Mouse (Mus musculus) liver, embryonic 15.5 days (tissue): Measurements from ENCODE around the gene Gpr65. TPM values are rescaled to one million over a fixed set of nuclear protein-coding genes. Genes with fewer than 3 reads are reported as not detected.

ENCODE experiments used
- ATAC-seq: fragments of 200-750 bp; cut with Nextera tagmentation; 2 replicates; pipeline ENCODE4 v1.8.0; 2017; ENCODE audit warnings: moderate number of reproducible peaks, mild to moderate bottlenecking, moderate library complexity; ENCODE audit not compliant: insufficient read depth
- H3K27ac ChIP-seq: fragments of 300-500 bp; sonication (generic); replicated peaks from 2 replicates; pipeline ENCODE4 v1.5.1; 2015; ENCODE audit warnings: mild to moderate bottlenecking, inconsistent platforms
- H3K27me3 ChIP-seq: fragments of 300-500 bp; sonication (generic); 2 replicates; pipeline ENCODE4 v1.6.1; 2015; ENCODE audit warnings: mild to moderate bottlenecking, inconsistent platforms
- H3K36me3 ChIP-seq: fragments of 300-500 bp; sonication (generic); replicated peaks from 2 replicates; pipeline ENCODE4 v1.6.1; 2015; ENCODE audit warnings: moderate library complexity, mild to moderate bottlenecking, inconsistent platforms
- H3K4me1 ChIP-seq: fragments of 300-500 bp; sonication (generic); replicated peaks from 2 replicates; pipeline ENCODE4 v1.6.1; 2015; ENCODE audit warnings: inconsistent platforms
- H3K4me2 ChIP-seq: fragments of 300-500 bp; sonication (generic); 2 replicates; pipeline ENCODE4 v1.6.1; 2015; ENCODE audit warnings: moderate library complexity, mild to moderate bottlenecking, inconsistent platforms
- H3K4me3 ChIP-seq: fragments of 300-500 bp; sonication (generic); replicated peaks from 2 replicates; pipeline ENCODE4 v1.5.1; 2015; ENCODE audit warnings: mild to moderate bottlenecking, inconsistent platforms
- H3K9ac ChIP-seq: fragments of 300-500 bp; sonication (generic); 2 replicates; pipeline ENCODE4 v1.6.1; 2015; ENCODE audit warnings: moderate library complexity, mild to moderate bottlenecking, inconsistent platforms
- H3K9me3 ChIP-seq: fragments of 300-500 bp; sonication (generic); replicated peaks from 2 replicates; pipeline ENCODE4 v1.6.1; 2016; ENCODE audit warnings: inconsistent platforms
- WGBS: fragments of 180-500 bp; shearing (Covaris S2); methylation state at CpG from one replicate; pipeline ENCODE4 v1.1.7; 2015; ENCODE audit warnings: mixed read lengths; ENCODE audit not compliant: insufficient replicate concordance; 5-methylcytosine and 5-hydroxymethylcytosine counted together
- polyA plus RNA-seq: library from polyadenylated mRNA; unstranded; fragments of >200 nt; fragmentation: Nextera tagmentation; extraction: Ambion mirVana; gene quantifications from 2 replicates; pipeline ENCODE4 v1.2.1, GENCODE M21; 2015

Gpr65 gene
- polyA plus RNA-seq, 1 experiment from 2014 or later: 3.3 TPM

DNA sequence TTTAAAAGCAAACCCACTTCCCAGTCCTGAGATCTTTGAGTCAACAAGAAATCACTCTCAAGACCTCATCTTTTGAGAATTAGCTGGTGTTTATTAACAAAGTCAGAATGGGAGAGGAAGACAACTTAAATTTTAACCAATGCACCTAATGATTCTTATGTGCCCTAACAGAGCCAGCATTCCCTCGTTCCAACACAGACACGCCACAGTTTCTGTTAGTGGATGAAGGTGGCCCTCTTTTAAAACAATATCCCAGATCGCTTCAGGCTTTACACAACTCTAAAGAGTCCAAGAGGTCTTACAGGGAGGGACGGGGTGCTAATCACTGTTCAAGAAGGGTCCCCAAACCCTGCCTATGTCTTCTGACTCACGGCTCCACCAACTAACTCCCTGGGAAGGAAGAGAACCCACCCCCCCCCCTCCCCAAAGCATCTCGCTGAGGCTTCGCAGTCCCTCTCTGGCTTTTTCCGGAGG is 10.0 kb upstream of the Gpr65 start:
- Histone ChIP-seq H3K9me3 (no peaks in the 10 kb centered on the region), H3K4me3 (peak overlapping the region; percentile 74), H3K4me1 (0 out of 2 replicates have a peak, but pooled peaks cover 4% of the 10 kb centered on the region), H3K4me2 (peak overlapping the region; percentile 82), H3K27me3 (no peaks in the 10 kb centered on the region), H3K27ac (peak overlapping the region; percentile 79), H3K36me3 (no peaks in the 10 kb centered on the region), H3K9ac (peak overlapping the region; percentile 75)
- 1% methylated on average over 8 of the region's 8 CpGs for WGBS
- ATAC-seq: peak; percentile 9; the same call in 1 of the 2 replicates

- Histone ChIP-seq H3K4me3 (peak within 1 kb of the TSS; percentile 74), H3K9me3 (no peaks in the 10 kb centered on the region), H3K27me3 (no peaks in the 10 kb centered on the region), H3K36me3 (no peaks in the 10 kb centered on the region), H3K4me2 (peak within 1 kb of the TSS; percentile 82), H3K4me1 (0 out of 2 replicates have a peak, but pooled peaks cover 4% of the 10 kb centered on the region), H3K9ac (peak within 1 kb of the TSS; percentile 75), H3K27ac (peak within 1 kb of the TSS; percentile 79)
- peak; percentile 90 for ATAC-seq
- 1% methylated on average over 76 of the region's 76 CpGs for WGBS
These were observed 9.5 kb upstream of the Gpr65 start, which contains the start of gene Galc for GRCm38 (mm10) chr12:98258845-98259517. Gene Galc, minus strand, starts transcription at chr12:98259459.

- 0 out of 2 replicates have a peak, but pooled peaks cover 4% of the 10 kb centered on the region for H3K4me1 ChIP-seq
- H3K9me3 ChIP-seq: no peaks in the 10 kb centered on the region
- no peaks in the 10 kb centered on the region for H3K36me3 ChIP-seq
- H3K27me3 ChIP-seq: no peaks in the 10 kb centered on the region
- peak overlapping the region; percentile 82 for H3K4me2 ChIP-seq
- no peak for ATAC-seq
- peak overlapping the region; percentile 74 for H3K4me3 ChIP-seq
- 1% methylated on average over 12 of the region's 12 CpGs for WGBS
- H3K9ac ChIP-seq: peak overlapping the region; percentile 75; the same call in 1 of the 2 replicates
- peak overlapping the region; percentile 79; the same call in 1 of the 2 replicates for H3K27ac ChIP-seq
These were observed 8.9 kb upstream of the Gpr65 start for GRCm38 (mm10) chr12:98259518-98259852.

DNA sequence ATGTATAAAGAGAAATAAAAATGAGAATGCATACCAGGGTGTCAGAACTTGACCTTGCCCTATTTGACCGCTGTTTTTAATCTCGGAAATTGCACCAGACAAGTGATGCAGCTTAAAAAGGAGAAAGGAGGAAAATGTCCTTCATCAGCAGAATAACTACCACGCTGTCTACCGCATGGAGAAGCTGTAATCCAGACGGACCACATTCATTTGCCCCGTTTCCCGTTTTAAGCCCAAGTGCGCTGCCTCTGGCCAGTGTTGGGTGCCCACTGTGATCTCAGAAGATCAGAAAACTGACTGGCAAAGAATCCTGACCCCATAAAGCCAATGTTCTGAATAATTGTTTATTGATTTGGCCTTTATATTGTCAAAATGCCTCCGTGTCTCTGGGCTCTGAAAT is 2.7 kb upstream of the Gpr65 start:
- no peaks in the 10 kb centered on the region for H3K9me3 ChIP-seq
- no peaks in the 10 kb centered on the region; the same call in 1 of the 2 replicates for H3K27me3 ChIP-seq
- ATAC-seq: no peak
- 0 out of 2 replicates have a peak overlapping the region, but pooled peaks have one; percentile 29 for H3K27ac ChIP-seq
- no peaks in the 10 kb centered on the region for H3K4me1 ChIP-seq
- no peak overlapping the region for H3K4me3 ChIP-seq
- H3K36me3 ChIP-seq: no peaks in the 10 kb centered on the region
- no peak overlapping the region for H3K4me2 ChIP-seq
- no peak overlapping the region for H3K9ac ChIP-seq
- WGBS: 66% methylated on average over 9 of the region's 9 CpGs

GRCm38 (mm10) chr12:98269791-98270745 is 1.6 kb downstream of the Gpr65 start:
- no peaks in the 10 kb centered on the region for H3K36me3 ChIP-seq
- WGBS: 11% methylated on average over 17 of the region's 17 CpGs
- peak overlapping the region; percentile 44 for H3K4me2 ChIP-seq
- no peak for ATAC-seq
- H3K27me3 ChIP-seq: no peaks in the 10 kb centered on the region; the same call in 1 of the 2 replicates
- no peak overlapping the region for H3K9ac ChIP-seq
- no peaks in the 10 kb centered on the region for H3K9me3 ChIP-seq
- 0 out of 2 replicates have a peak overlapping the region, but pooled peaks have one; percentile 6 for H3K27ac ChIP-seq
- H3K4me1 ChIP-seq: no peaks in the 10 kb centered on the region
- H3K4me3 ChIP-seq: peak overlapping the region; percentile 27

- no peaks in the 10 kb centered on the region for H3K9me3 ChIP-seq
- H3K9ac ChIP-seq: no peak overlapping the region
- H3K4me3 ChIP-seq: no peak overlapping the region; the same call in 1 of the 2 replicates
- H3K27ac ChIP-seq: no peak overlapping the region
- no peak for ATAC-seq
- WGBS: 27% methylated on average over 12 of the region's 12 CpGs
- no peaks in the 10 kb centered on the region for H3K36me3 ChIP-seq
- H3K4me2 ChIP-seq: peak overlapping the region; percentile 44
- no peaks in the 10 kb centered on the region; the same call in 1 of the 2 replicates for H3K27me3 ChIP-seq
- no peaks in the 10 kb centered on the region for H3K4me1 ChIP-seq
These were observed 2.6 kb downstream of the Gpr65 start for GRCm38 (mm10) chr12:98270810-98271566.

GRCm38 (mm10) chr12:98272433-98272832 is 4.0 kb downstream of the Gpr65 start:
- H3K4me2 ChIP-seq: no peak overlapping the region
- no peak overlapping the region for H3K4me3 ChIP-seq
- H3K27ac ChIP-seq: no peak overlapping the region
- no peaks in the 10 kb centered on the region for H3K36me3 ChIP-seq
- H3K27me3 ChIP-seq: no peaks in the 10 kb centered on the region; the same call in 1 of the 2 replicates
- H3K9ac ChIP-seq: no peak overlapping the region
- no peaks in the 10 kb centered on the region for H3K9me3 ChIP-seq
- WGBS: 57% methylated on average over 7 of the region's 7 CpGs
- no peak for ATAC-seq
- no peaks in the 10 kb centered on the region for H3K4me1 ChIP-seq

GRCm38 (mm10) chr12:98280530-98280929 is 12.1 kb downstream of the Gpr65 start:
- no peak for ATAC-seq
- WGBS: 22% methylated on average over 5 of the region's 5 CpGs
- H3K4me3 ChIP-seq: no peak overlapping the region
- H3K36me3 ChIP-seq: no peaks in the 10 kb centered on the region
- H3K9me3 ChIP-seq: no peaks in the 10 kb centered on the region
- H3K4me1 ChIP-seq: no peaks in the 10 kb centered on the region
- no peaks in the 10 kb centered on the region for H3K27me3 ChIP-seq
- no peak overlapping the region for H3K27ac ChIP-seq
- H3K9ac ChIP-seq: no peak overlapping the region
- H3K4me2 ChIP-seq: no peak overlapping the region

DNA sequence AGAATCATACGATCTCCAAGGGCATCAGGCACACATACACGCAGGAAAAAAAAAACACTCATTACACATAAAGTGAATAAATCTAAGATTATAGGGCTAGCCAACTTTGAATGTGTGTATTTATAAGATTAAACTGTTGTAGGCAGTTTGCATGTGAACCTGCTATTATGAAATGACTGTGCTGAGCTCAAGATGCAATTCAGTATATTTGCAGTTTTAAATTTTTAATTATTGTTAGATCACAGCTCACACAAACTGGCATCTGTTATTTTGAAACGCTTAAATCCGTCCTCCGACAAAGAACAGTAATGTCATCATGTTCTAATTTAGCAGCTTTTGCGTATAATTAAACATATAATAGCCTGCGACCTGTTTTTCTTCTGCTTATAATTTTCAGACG is 12.6 kb downstream of the Gpr65 start:
- H3K36me3 ChIP-seq: no peaks in the 10 kb centered on the region
- H3K9me3 ChIP-seq: no peaks in the 10 kb centered on the region
- WGBS: 57% methylated on average over 8 of the region's 8 CpGs
- H3K4me1 ChIP-seq: no peaks in the 10 kb centered on the region
- H3K27me3 ChIP-seq: no peaks in the 10 kb centered on the region
- no peak overlapping the region for H3K9ac ChIP-seq
- H3K4me2 ChIP-seq: no peak overlapping the region
- H3K27ac ChIP-seq: no peak overlapping the region
- no peak for ATAC-seq
- H3K4me3 ChIP-seq: no peak overlapping the region

DNA sequence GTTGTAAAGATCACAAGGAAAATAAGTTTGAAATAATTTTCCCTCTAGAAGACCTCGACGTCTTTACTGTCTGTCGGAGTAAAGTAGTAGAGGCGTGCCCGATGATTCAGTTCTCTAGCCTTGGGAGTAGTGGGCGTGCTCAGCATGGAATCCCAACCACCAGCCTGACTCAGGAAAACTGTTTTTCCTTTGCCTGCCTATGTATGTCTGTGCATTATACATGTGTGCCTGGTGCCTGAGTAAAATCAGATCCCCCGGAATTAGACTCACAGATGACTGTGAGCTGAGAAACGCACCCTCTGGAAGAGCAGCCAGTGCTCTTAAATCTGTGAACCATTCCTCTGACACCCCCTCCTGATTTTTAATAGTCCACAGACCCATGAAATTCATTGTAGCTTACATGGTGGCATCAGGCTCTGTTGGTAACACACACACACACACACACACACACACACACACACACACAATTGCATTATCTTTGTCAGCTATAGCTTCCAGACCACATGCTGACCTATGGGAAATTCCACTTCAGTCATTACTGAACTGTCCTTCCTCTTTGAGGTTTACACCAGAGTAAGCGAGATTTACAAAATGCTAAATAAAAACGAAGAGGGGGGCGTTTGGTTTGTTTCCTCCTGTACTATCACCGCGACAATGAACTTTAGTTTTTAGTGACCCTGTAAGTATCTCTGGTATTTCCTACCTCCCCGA is 14.5 kb downstream of the Gpr65 start:
- Histone ChIP-seq H3K4me1 (no peaks in the 10 kb centered on the region), H3K9me3 (no peaks in the 10 kb centered on the region), H3K27ac (no peak overlapping the region), H3K9ac (no peak overlapping the region), H3K27me3 (no peaks in the 10 kb centered on the region), H3K4me2 (no peak overlapping the region), H3K36me3 (no peaks in the 10 kb centered on the region), H3K4me3 (no peak overlapping the region)
- WGBS: 52% methylated on average over 14 of the region's 14 CpGs
- no peak; the same call in 1 of the 2 replicates for ATAC-seq
